Mouse (Mus musculus) spleen, postnatal 36 days (tissue): ENCODE data around the gene Gphb5.
"Not testable (repeated sequence)": the region's sequence is repeated elsewhere in the genome, so short reads cannot be mapped to it uniquely, and the experiment has no call there.

ENCODE experiments used
- DNase-seq, 2 experiments: peaks; one replicate each; pipeline ENCODE4 v3.0.0; 2022; ENCODE audit warnings: low spot score in 2 of 2, mixed read lengths in 1 of 2

Gene Gphb5

GRCm38 (mm10) chr12:75416681-75417080 lies at the start of gene Gphb5:
Gene Gphb5 (minus strand): TSS chr12:75416781.
- DNase-seq: no peak

GRCm38 (mm10) chr12:75466206-75466605 lies 49.6 kb upstream of the Gphb5 start:
- no peak for DNase-seq

GRCm38 (mm10) chr12:75464016-75464769 lies 47.6 kb upstream of the Gphb5 start:
- DNase-seq: no peak

GRCm38 (mm10) chr12:75460561-75460960 lies 44.0 kb upstream of the Gphb5 start:
- no peak for DNase-seq

- no peak for DNase-seq
These were observed 43.1 kb upstream of the Gphb5 start for GRCm38 (mm10) chr12:75459656-75460055.

- DNase-seq: no peak
These were observed 36.9 kb upstream of the Gphb5 start for GRCm38 (mm10) chr12:75453441-75453840.

- DNase-seq: no peak
These were observed 36.4 kb upstream of the Gphb5 start for GRCm38 (mm10) chr12:75453027-75453426.

GRCm38 (mm10) chr12:75450592-75450991 lies 34.0 kb upstream of the Gphb5 start:
- DNase-seq: no peak

- no peak for DNase-seq
These were observed 33.4 kb upstream of the Gphb5 start for GRCm38 (mm10) chr12:75450011-75450410.

- DNase-seq: no peak
These were observed 32.9 kb upstream of the Gphb5 start for GRCm38 (mm10) chr12:75449475-75449966.

GRCm38 (mm10) chr12:75448921-75449320 lies 32.3 kb upstream of the Gphb5 start:
- peak; percentile 13 to 18 for DNase-seq

- no peak for DNase-seq
These were observed 29.7 kb upstream of the Gphb5 start for GRCm38 (mm10) chr12:75446245-75446644.

GRCm38 (mm10) chr12:75432400-75432799 lies 15.8 kb upstream of the Gphb5 start:
- not testable (repeated sequence) for DNase-seq

- DNase-seq: no peak
These were observed 13.3 kb upstream of the Gphb5 start for GRCm38 (mm10) chr12:75429685-75430396.

GRCm38 (mm10) chr12:75428719-75429118 lies 12.1 kb upstream of the Gphb5 start:
- no peak for DNase-seq

GRCm38 (mm10) chr12:75425882-75426281 lies 9.3 kb upstream of the Gphb5 start:
- no peak for DNase-seq

- no peak for DNase-seq
These were observed 8.2 kb upstream of the Gphb5 start for GRCm38 (mm10) chr12:75424817-75425216.

GRCm38 (mm10) chr12:75424359-75424758 lies 7.8 kb upstream of the Gphb5 start:
- no peak for DNase-seq

GRCm38 (mm10) chr12:75414991-75415390 lies 1.6 kb downstream of the Gphb5 start:
- DNase-seq: no peak

GRCm38 (mm10) chr12:75412964-75413363 lies 3.6 kb downstream of the Gphb5 start:
- peak in 1 of 2 experiments; percentile 11 for DNase-seq

- DNase-seq: no peak
These were observed 19.5 kb downstream of the Gphb5 start for GRCm38 (mm10) chr12:75397077-75397476.

- no peak for DNase-seq
These were observed 20.0 kb downstream of the Gphb5 start for GRCm38 (mm10) chr12:75396616-75397015.
